In the genomic region with DNA sequence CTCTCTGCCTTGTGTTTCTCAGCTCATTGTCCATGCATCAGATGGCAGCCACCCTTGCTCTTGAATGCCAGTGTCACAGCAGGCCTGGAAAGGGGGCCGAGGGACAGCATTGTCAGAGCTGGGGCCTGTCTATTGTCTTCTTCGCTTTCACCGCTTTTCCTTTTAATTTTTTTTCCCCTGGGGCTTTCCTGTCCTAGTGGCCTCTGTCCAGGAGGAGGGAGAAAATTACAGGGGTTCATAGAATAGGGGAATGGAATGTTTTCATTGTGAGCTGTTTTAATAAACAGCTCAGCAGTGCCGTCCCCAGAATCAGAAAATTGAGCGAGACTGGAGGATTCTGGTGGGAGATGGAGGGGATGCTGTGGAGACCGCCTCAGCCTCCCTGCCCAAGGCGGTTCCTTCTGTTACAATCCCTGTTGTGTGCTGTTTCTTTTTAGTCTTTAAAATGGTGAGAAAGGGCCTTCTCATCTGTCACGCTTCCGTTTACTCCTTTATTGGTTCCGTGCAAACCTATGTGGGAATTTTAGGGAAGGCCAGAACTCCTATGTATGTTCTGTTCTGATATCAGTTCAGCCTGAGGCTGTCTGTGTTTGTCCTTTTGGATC, we compare ENCODE assay signal across 11 mouse cellular contexts.
A peak's percentile ranks its signal among the peaks of the same experiment; 100 is the strongest.
DNase-seq lines count a peak whose midpoint lies in the region; ATAC-seq lines count a peak whose summit lies in the region.
"Had no signal": no experiment of that assay in that cellular context is flagged by ENCODE, and none has a peak within 500 bp of the region (broad histone marks: within the 10 kb centered on the region; RNA-seq: fewer than 3 reads in every experiment).

No protein-coding gene starts in this region.

- 58% methylated on average over 10 of the region's 10 CpGs for WGBS in kidney, embryonic 15.5 days
- 19% methylated on average over 10 of the region's 10 CpGs for WGBS in embryonic facial prominence, embryonic 10.5 days
- 5% methylated on average over 10 of the region's 10 CpGs for WGBS in hindbrain, embryonic 15.5 days
- WGBS in neural tube, embryonic 13.5 days, result 7% methylated on average over 10 of the region's 10 CpGs

- H3K36me3 ChIP-seq in kidney, embryonic 15.5 days, result no peaks in the 10 kb centered on the region
- H3K36me3 ChIP-seq in embryonic facial prominence, embryonic 10.5 days (replicated peaks), result no peaks in the 10 kb centered on the region
- H3K36me3 ChIP-seq in hindbrain, embryonic 15.5 days, result no peaks in the 10 kb centered on the region
- H3K36me3 ChIP-seq in neural tube, embryonic 13.5 days, result no peaks in the 10 kb centered on the region
- H3K36me3 ChIP-seq: liver, embryonic 15.5 days had no signal

- H3K4me2 ChIP-seq in kidney, embryonic 15.5 days, result no peak overlapping the region
- peak overlapping the region; percentile 59 for H3K4me2 ChIP-seq in hindbrain, embryonic 15.5 days
- peak overlapping the region; percentile 68 for H3K4me2 ChIP-seq in neural tube, embryonic 13.5 days
- H3K4me2 ChIP-seq: liver, embryonic 15.5 days had no signal

- no peak overlapping the region for H3K9ac ChIP-seq in kidney, embryonic 15.5 days
- H3K9ac ChIP-seq in hindbrain, embryonic 15.5 days, result peak overlapping the region; percentile 65
- peak overlapping the region; percentile 89 for H3K9ac ChIP-seq in neural tube, embryonic 13.5 days
- H3K9ac ChIP-seq: liver, embryonic 15.5 days had no signal

- no peak overlapping the region for H3K4me3 ChIP-seq in kidney, embryonic 15.5 days (replicated peaks)
- peak overlapping the region; percentile 54 for H3K4me3 ChIP-seq in embryonic facial prominence, embryonic 10.5 days
- peak overlapping the region; percentile 38 for H3K4me3 ChIP-seq in hindbrain, embryonic 15.5 days
- H3K4me3 ChIP-seq in neural tube, embryonic 13.5 days, result peak overlapping the region; percentile 43
- H3K4me3 ChIP-seq: liver, embryonic 15.5 days had no signal

- H3K4me1 ChIP-seq in kidney, embryonic 15.5 days, result peaks cover 44% of the 10 kb centered on the region
- peaks cover 55% of the 10 kb centered on the region for H3K4me1 ChIP-seq in embryonic facial prominence, embryonic 10.5 days
- peaks cover 76% of the 10 kb centered on the region for H3K4me1 ChIP-seq in hindbrain, embryonic 15.5 days (replicated peaks)
- H3K4me1 ChIP-seq in neural tube, embryonic 13.5 days (replicated peaks), result peaks cover 87% of the 10 kb centered on the region
- H3K4me1 ChIP-seq: liver, embryonic 15.5 days had no signal

- DNase-seq in kidney, adult 11 months, result no peak
- peak; percentile 42 for DNase-seq in embryonic facial prominence, embryonic 10.5 days (ENCODE audit: low spot score)
- DNase-seq in urinary bladder, postnatal 25 days (ENCODE audit: low spot score), result no peak
- no peak for DNase-seq in testis, postnatal 10 days (ENCODE audit: low spot score)
- no peak for DNase-seq in c-Kit-positive CD71-positive TER-119-positive erythroid progenitor cells, embryonic 14.5 days (ENCODE audit: low spot score)
- DNase-seq: adrenal gland, postnatal 25 days had no signal

- H3K27me3 ChIP-seq in kidney, embryonic 15.5 days, result no peaks in the 10 kb centered on the region
- no peaks in the 10 kb centered on the region for H3K27me3 ChIP-seq in embryonic facial prominence, embryonic 10.5 days (replicated peaks; ENCODE audit: low read depth, poor library complexity, severe bottlenecking)
- H3K27me3 ChIP-seq in hindbrain, embryonic 15.5 days, result no peaks in the 10 kb centered on the region
- no peaks in the 10 kb centered on the region for H3K27me3 ChIP-seq in neural tube, embryonic 13.5 days
- H3K27me3 ChIP-seq: CH12.LX had no signal

- no peaks in the 10 kb centered on the region for H3K9me3 ChIP-seq in kidney, embryonic 15.5 days (replicated peaks)
- H3K9me3 ChIP-seq in embryonic facial prominence, embryonic 10.5 days, result no peaks in the 10 kb centered on the region
- H3K9me3 ChIP-seq in hindbrain, embryonic 15.5 days, result no peaks in the 10 kb centered on the region
- no peaks in the 10 kb centered on the region for H3K9me3 ChIP-seq in neural tube, embryonic 13.5 days
- H3K9me3 ChIP-seq: liver, embryonic 15.5 days had no signal

- H3K27ac ChIP-seq in kidney, embryonic 15.5 days, result peak overlapping the region; percentile 85
- peak overlapping the region; percentile 92 for H3K27ac ChIP-seq in embryonic facial prominence, embryonic 10.5 days (replicated peaks)
- H3K27ac ChIP-seq in hindbrain, embryonic 15.5 days (replicated peaks), result peak overlapping the region; percentile 97
- peak overlapping the region; percentile 99 for H3K27ac ChIP-seq in neural tube, embryonic 13.5 days (replicated peaks)
- H3K27ac ChIP-seq: liver, embryonic 15.5 days had no signal

- ATAC-seq in kidney, embryonic 15.5 days (replicated peaks; ENCODE audit: low FRiP score), result no peak
- no peak; the same call in 1 of the 2 replicates for ATAC-seq in hindbrain, embryonic 15.5 days (ENCODE audit: low FRiP score, low read depth)
- peak; percentile 34 for ATAC-seq in neural tube, embryonic 13.5 days (ENCODE audit: low read depth)
